Mouse (Mus musculus) gonadal fat pad, adult 2 months (tissue): ENCODE measurements around the gene Ndufb2. TPM values are rescaled to one million over a fixed set of nuclear protein-coding genes. Genes with fewer than 3 reads are reported as not detected.

Source experiments
- DNase-seq: peaks from one replicate; pipeline ENCODE4 v3.0.0-alpha.2; 2012; ENCODE audit warnings: low read depth
- polyA plus RNA-seq: library from polyadenylated mRNA; depleted of rRNA; stranded (reverse); fragments of >200 nt; gene quantifications from 2 replicates; pipeline ENCODE4 v1.2.3, GENCODE M21; 2012; rRNA removed

Gene Ndufb2
- 200 and 365 TPM in 2 replicates for polyA plus RNA-seq

- peak; percentile 90 for DNase-seq
Observed at GRCm38 (mm10) chr6:39592401-39593214, at the start of gene Ndufb2. Gene Ndufb2 (plus strand): TSS chr6:39592574.

GRCm38 (mm10) chr6:39542631-39543597 lies 49.5 kb upstream of the Ndufb2 start:
- no peak for DNase-seq

- DNase-seq: no peak
Observed at GRCm38 (mm10) chr6:39543769-39544420, 48.5 kb upstream of the Ndufb2 start.

- no peak for DNase-seq
Observed at GRCm38 (mm10) chr6:39545474-39545873, 46.9 kb upstream of the Ndufb2 start.

- DNase-seq: no peak
Observed at GRCm38 (mm10) chr6:39548030-39548429, 44.3 kb upstream of the Ndufb2 start.

- DNase-seq: no peak
Observed at GRCm38 (mm10) chr6:39551981-39552636, 40.3 kb upstream of the Ndufb2 start.

- DNase-seq: no peak
Observed at GRCm38 (mm10) chr6:39554888-39555647, 37.3 kb upstream of the Ndufb2 start.

GRCm38 (mm10) chr6:39555648-39555945 lies 36.8 kb upstream of the Ndufb2 start:
- DNase-seq: no peak

- DNase-seq: no peak
Observed at GRCm38 (mm10) chr6:39556900-39557659, 35.3 kb upstream of the Ndufb2 start.

- DNase-seq: no peak
Observed at GRCm38 (mm10) chr6:39557723-39558261, 34.6 kb upstream of the Ndufb2 start, which contains the start of gene Dennd2a. Gene Dennd2a (minus strand): TSS chr6:39557867.

GRCm38 (mm10) chr6:39559276-39559939 lies 33.0 kb upstream of the Ndufb2 start:
- no peak for DNase-seq

GRCm38 (mm10) chr6:39562166-39563015 lies 30.0 kb upstream of the Ndufb2 start:
- DNase-seq: peak; percentile 45

GRCm38 (mm10) chr6:39567528-39567927 lies 24.8 kb upstream of the Ndufb2 start:
- no peak for DNase-seq

- no peak for DNase-seq
Observed at GRCm38 (mm10) chr6:39570426-39570825, 21.9 kb upstream of the Ndufb2 start.

- DNase-seq: no peak
Observed at GRCm38 (mm10) chr6:39573791-39574554, 18.4 kb upstream of the Ndufb2 start, which contains the start of gene Adck2. Gene Adck2 (plus strand): TSS chr6:39573873.

- no peak for DNase-seq
Observed at GRCm38 (mm10) chr6:39574555-39574869, 17.9 kb upstream of the Ndufb2 start.

GRCm38 (mm10) chr6:39574951-39575350 lies 17.4 kb upstream of the Ndufb2 start:
- no peak for DNase-seq

GRCm38 (mm10) chr6:39579552-39579951 lies 12.8 kb upstream of the Ndufb2 start:
- DNase-seq: no peak
